Mouse (Mus musculus) ES-E14 (cell line): ENCODE measurements around the gene Rmdn2. TPM values are rescaled to one million over a fixed set of nuclear protein-coding genes. Genes with fewer than 3 reads are reported as not detected.
A peak's percentile ranks its signal among the peaks of the same experiment; 100 is the strongest.

Experiments used
- DNase-seq: peaks from one replicate; pipeline ENCODE4 v3.0.0-alpha.2; 2013; ENCODE audit warnings: low read depth, low spot score
- H3K27ac ChIP-seq: 2 replicates; pipeline ENCODE4 v1.5.1; 2012; ENCODE audit warnings: low read depth, mild to moderate bottlenecking, low read length, moderate library complexity, mixed read lengths; ENCODE audit not compliant: poor library complexity, insufficient read depth, severe bottlenecking
- H3K36me3 ChIP-seq: 2 replicates; pipeline ENCODE4 v1.6.1; 2012; ENCODE audit warnings: mild to moderate bottlenecking, low read length, moderate library complexity, mixed read lengths; ENCODE audit not compliant: control insufficient read depth, poor library complexity, insufficient read depth, severe bottlenecking
- H3K4me1 ChIP-seq, 2 experiments: fragments of 150-350 bp in 1 of 2; sonication (generic) in 1 of 2; 2 replicates each; pipeline ENCODE4 v1.6.1; 2012; ENCODE audit warnings: low read length in 2 of 2, mild to moderate bottlenecking in 1 of 2, mixed read lengths in 1 of 2; ENCODE audit not compliant: control insufficient read depth in 2 of 2, insufficient read depth in 2 of 2, poor library complexity in 1 of 2
- H3K4me3 ChIP-seq, 2 experiments: fragments of 150-350 bp in 1 of 2; sonication (generic) in 1 of 2; 2 replicates each; pipeline ENCODE4 v1.5.1; 2012; ENCODE audit warnings: low read length in 2 of 2, low read depth in 1 of 2, mild to moderate bottlenecking in 1 of 2, mixed read lengths in 1 of 2; ENCODE audit not compliant: insufficient read depth in 1 of 2, poor library complexity in 1 of 2, severe bottlenecking in 1 of 2
- H3K9ac ChIP-seq: 2 replicates; pipeline ENCODE4 v1.6.1; 2012; ENCODE audit warnings: low read depth, mild to moderate bottlenecking, low read length, mixed read lengths; ENCODE audit not compliant: poor library complexity, insufficient read depth, severe bottlenecking
- H3K9me3 ChIP-seq: fragments of 150-350 bp; sonication (generic); 2 replicates; pipeline ENCODE4 v1.6.1; 2012; ENCODE audit warnings: low read depth, mild to moderate bottlenecking, low read length; ENCODE audit not compliant: control insufficient read depth, insufficient read depth
- CHD2 ChIP-seq: IDR thresholded peaks from 2 replicates; pipeline ENCODE4 v1.6.1; 2014; ENCODE audit warnings: mild to moderate bottlenecking, low read depth, low read length, inconsistent platforms
- HCFC1 ChIP-seq: IDR thresholded peaks from 2 replicates; pipeline ENCODE4 v1.6.1; 2012; ENCODE audit warnings: low read length, inconsistent platforms, borderline replicate concordance; ENCODE audit not compliant: insufficient read depth
- MAFK ChIP-seq: IDR thresholded peaks from 2 replicates; pipeline ENCODE4 v1.6.1; 2014; ENCODE audit warnings: mild to moderate bottlenecking, low read depth, low read length, inconsistent platforms; ENCODE audit not compliant: insufficient read depth
- ZC3H11A ChIP-seq: IDR thresholded peaks from 2 replicates; pipeline ENCODE4 v1.6.1; 2012; ENCODE audit warnings: low read depth, mild to moderate bottlenecking, inconsistent platforms, low read length, borderline replicate concordance
- ZNF384 ChIP-seq: IDR thresholded peaks from 2 replicates; pipeline ENCODE4 v1.6.1; 2012; ENCODE audit warnings: low read depth, low read length, inconsistent platforms
- in situ Hi-C, 2 experiments: fragments of 600-800 bp; cut with MboI; formaldehyde crosslinking; loops; one replicate each; pipeline ENCODE4 v1.15.1; 2025; ENCODE audit warnings: low sequenced_read_pairs in 2 of 2, inconsistent platforms in 1 of 2; ENCODE audit not compliant: unreplicated experiment in 2 of 2
- total RNA-seq: library from RNA; depleted of rRNA; stranded (reverse); fragments of 300-350 nt; gene quantifications from 2 replicates; pipeline ENCODE4 v1.2.3, GENCODE M21; 2012

Rmdn2 gene
- total RNA-seq, 1 experiment, result 11.3 TPM

DNA sequence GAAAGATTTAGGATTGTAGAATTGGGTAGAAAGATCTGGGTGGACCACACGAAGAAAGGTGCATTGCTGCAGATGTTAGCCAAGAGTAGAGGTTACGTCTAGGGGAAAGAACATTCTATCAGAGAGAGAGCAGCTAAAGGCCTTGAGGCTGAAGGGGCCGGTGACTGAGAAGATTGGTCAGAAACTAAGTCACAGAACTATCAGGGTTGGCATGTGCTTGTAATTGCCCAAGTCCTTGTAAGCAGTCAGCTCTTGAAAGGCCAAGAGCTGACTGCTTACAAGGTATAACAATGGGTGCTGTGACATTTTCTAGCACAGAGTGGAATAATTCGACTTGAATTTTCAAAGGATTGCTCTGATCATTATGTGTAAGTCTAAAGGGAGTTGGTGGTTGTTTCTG, 38.2 kb downstream of the Rmdn2 start:
- peaks cover 2 to 4% of the 10 kb centered on the region in 2 experiments; a peak in 1 of 4 replicates for H3K4me1 ChIP-seq
- no peak for TF ChIP-seq CHD2
- TF ChIP-seq ZC3H11A, result no peak
- TF ChIP-seq MAFK, result no peak
- TF ChIP-seq HCFC1, result no peak
- no peak for TF ChIP-seq ZNF384
- no peak overlapping the region for H3K9ac ChIP-seq
- no peaks in the 10 kb centered on the region for H3K9me3 ChIP-seq
- H3K36me3 ChIP-seq, result peaks cover 2% of the 10 kb centered on the region
- in situ Hi-C loops, result no loop called here
- no peak overlapping the region for H3K4me3 ChIP-seq
- no peak for DNase-seq
- no peak overlapping the region for H3K27ac ChIP-seq

DNA sequence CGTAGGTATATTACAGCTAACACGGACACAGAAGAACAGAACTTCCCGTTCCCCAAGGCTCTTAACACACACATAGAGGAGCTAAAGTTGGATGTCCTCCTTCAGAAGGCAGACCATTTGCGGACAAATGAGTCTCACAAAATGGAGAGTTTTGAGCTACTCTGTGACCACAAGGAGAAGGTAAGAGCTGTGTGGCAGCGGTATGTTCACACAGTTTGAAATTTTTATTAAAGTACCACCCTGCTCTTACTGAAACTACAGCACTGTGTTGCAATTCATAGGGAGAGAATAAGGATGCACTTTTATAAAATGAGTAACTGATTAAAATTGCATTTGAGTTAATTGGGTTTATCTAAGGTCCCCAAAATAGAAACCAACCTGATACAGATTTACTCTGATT, 38.6 kb downstream of the Rmdn2 start:
- H3K36me3 ChIP-seq, result peaks cover 2% of the 10 kb centered on the region
- no peak overlapping the region for H3K4me3 ChIP-seq
- no peak for DNase-seq
- H3K27ac ChIP-seq, result no peak overlapping the region
- H3K4me1 ChIP-seq, result peaks cover 2 to 4% of the 10 kb centered on the region in 2 experiments; a peak in 1 of 4 replicates
- no peaks in the 10 kb centered on the region for H3K9me3 ChIP-seq
- H3K9ac ChIP-seq, result no peak overlapping the region
- in situ Hi-C loops, result no loop called here
- no peak for TF ChIP-seq ZC3H11A
- no peak for TF ChIP-seq CHD2
- TF ChIP-seq MAFK, result no peak

- no peak for DNase-seq
- H3K27ac ChIP-seq, result peak overlapping the region; percentile 18; the same call in 1 of the 2 replicates
- H3K9ac ChIP-seq, result no peak overlapping the region
- no peaks in the 10 kb centered on the region for H3K9me3 ChIP-seq
- H3K4me1 ChIP-seq, result peaks cover 2 to 4% of the 10 kb centered on the region in 2 experiments; a peak in 1 of 4 replicates
- in situ Hi-C loops, result no loop called here
- no peak overlapping the region for H3K4me3 ChIP-seq
- no peak for TF ChIP-seq MAFK
- TF ChIP-seq HCFC1, result no peak
- TF ChIP-seq ZNF384, result no peak
- no peak for TF ChIP-seq ZC3H11A
- TF ChIP-seq CHD2, result no peak
- peaks cover 2% of the 10 kb centered on the region for H3K36me3 ChIP-seq
These were observed 41.5 kb downstream of the Rmdn2 start for GRCm38 (mm10) chr17:79653171-79653570.

DNA sequence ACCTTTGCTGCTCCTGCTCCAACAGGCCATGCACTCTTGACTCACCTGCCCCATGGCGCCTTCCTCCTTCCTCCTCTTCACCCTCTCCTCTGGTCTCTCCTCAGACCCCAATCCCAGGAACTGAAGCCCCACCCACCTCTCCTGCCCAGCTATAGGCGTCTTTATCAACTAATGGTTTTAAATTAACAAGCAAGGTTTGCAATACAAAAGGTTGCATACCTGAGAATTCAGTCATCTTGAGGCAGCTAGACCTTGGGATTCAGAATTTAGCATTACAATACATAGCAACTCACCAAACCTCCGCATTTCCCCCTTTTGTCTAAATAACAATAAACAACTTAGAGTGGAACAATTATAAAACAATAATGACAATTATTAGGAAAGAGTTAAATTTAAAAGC, 42.5 kb downstream of the Rmdn2 start:
- Histone ChIP-seq H3K36me3 (peaks cover 2% of the 10 kb centered on the region), H3K4me3 (no peak overlapping the region), H3K27ac (peak overlapping the region; percentile 79), H3K9ac (no peak overlapping the region; the same call in 1 of the 2 replicates), H3K9me3 (no peaks in the 10 kb centered on the region), H3K4me1 (peaks cover 2 to 7% of the 10 kb centered on the region in 2 experiments; a peak in 1 of 4 replicates)
- in situ Hi-C loops, result no loop called here
- peak; percentile 69 for DNase-seq
- TF ChIP-seq ZNF384 (no peak), CHD2 (peak; percentile 59; the same call in 1 of the 2 replicates)

- Histone ChIP-seq H3K9ac (no peak overlapping the region), H3K36me3 (peaks cover 2% of the 10 kb centered on the region; the same call in 1 of the 2 replicates), H3K4me1 (peaks cover 2 to 7% of the 10 kb centered on the region in 2 experiments; a peak in 1 of 4 replicates), H3K4me3 (no peak overlapping the region), H3K27ac (no peak overlapping the region), H3K9me3 (no peaks in the 10 kb centered on the region)
- DNase-seq, result no peak
- TF ChIP-seq MAFK (no peak), HCFC1 (no peak), ZNF384 (no peak), CHD2 (no peak), ZC3H11A (no peak)
- in situ Hi-C loops, result no loop called here
These were observed 46.1 kb downstream of the Rmdn2 start for GRCm38 (mm10) chr17:79657785-79658184.
